Mouse (Mus musculus) adrenal gland, postnatal 25 days (tissue): ENCODE data around the gene Tspan18. TPM values are rescaled to one million over a fixed set of nuclear protein-coding genes. Genes with fewer than 3 reads are reported as not detected.

Experiments used
- DNase-seq: peaks from one replicate; pipeline ENCODE4 v3.0.0; 2021; ENCODE audit warnings: mixed read lengths
- total RNA-seq: library from RNA; stranded (reverse); gene quantifications from 2 replicates; pipeline ENCODE4 v1.2.3, GENCODE M21; 2021

Tspan18 gene
- total RNA-seq, 1 experiment from 2014 or later = 55.1 TPM

- no peak for DNase-seq
These were observed 43.8 kb downstream of the Tspan18 start for GRCm38 (mm10) chr2:93290345-93291118.

GRCm38 (mm10) chr2:93289161-93289560, 45.1 kb downstream of the Tspan18 start:
- DNase-seq = peak; percentile 50

- DNase-seq = no peak
These were observed 47.0 kb downstream of the Tspan18 start for GRCm38 (mm10) chr2:93287348-93287747.

- DNase-seq = no peak
These were observed 47.6 kb downstream of the Tspan18 start for GRCm38 (mm10) chr2:93286742-93287141.

- DNase-seq = no peak
These were observed 48.0 kb downstream of the Tspan18 start for GRCm38 (mm10) chr2:93286321-93286720.

- DNase-seq = no peak
These were observed 48.5 kb downstream of the Tspan18 start for GRCm38 (mm10) chr2:93285842-93286241.

- DNase-seq = peak; percentile 36
These were observed 49.7 kb downstream of the Tspan18 start for GRCm38 (mm10) chr2:93284625-93285024.

- DNase-seq = no peak
These were observed 50.6 kb downstream of the Tspan18 start for GRCm38 (mm10) chr2:93283481-93284293.

- DNase-seq = no peak
These were observed 51.7 kb downstream of the Tspan18 start for GRCm38 (mm10) chr2:93282636-93283035.

GRCm38 (mm10) chr2:93281466-93281865, 52.8 kb downstream of the Tspan18 start:
- no peak for DNase-seq

GRCm38 (mm10) chr2:93280117-93280620, 54.1 kb downstream of the Tspan18 start:
- DNase-seq = no peak

- no peak for DNase-seq
These were observed 55.9 kb downstream of the Tspan18 start for GRCm38 (mm10) chr2:93278181-93278975.

- no peak for DNase-seq
These were observed 56.8 kb downstream of the Tspan18 start for GRCm38 (mm10) chr2:93277486-93277885.

GRCm38 (mm10) chr2:93276026-93276425, 58.3 kb downstream of the Tspan18 start:
- peak; percentile 50 for DNase-seq

GRCm38 (mm10) chr2:93273916-93274315, 60.4 kb downstream of the Tspan18 start:
- DNase-seq = no peak

GRCm38 (mm10) chr2:93270083-93270482, 64.2 kb downstream of the Tspan18 start:
- no peak for DNase-seq

- DNase-seq = no peak
These were observed 64.7 kb downstream of the Tspan18 start for GRCm38 (mm10) chr2:93269611-93270010.

- no peak for DNase-seq
These were observed 65.5 kb downstream of the Tspan18 start for GRCm38 (mm10) chr2:93268711-93269270.

- DNase-seq = peak; percentile 33
These were observed 66.5 kb downstream of the Tspan18 start for GRCm38 (mm10) chr2:93267791-93268190.

GRCm38 (mm10) chr2:93266565-93267169, 67.6 kb downstream of the Tspan18 start:
- DNase-seq = no peak
